Mouse (Mus musculus): ENCODE measurements at regions not wholly inside any gene's neighbourhood (a gene's known extent, or its start where the extent isn't known, plus 50 kb on each side); places are given as distances from the start of the nearest gene placed in this dataset.

- TF ChIP-seq CTCF (IDR thresholded peaks at IDR 0.05; ENCODE audit: control insufficient read depth, insufficient read depth, insufficient read length) (no peak), MYOG (IDR thresholded peaks at IDR 0.05; ENCODE audit: control insufficient read depth, extremely low read depth, insufficient read length) (no peak), MYOD1 (IDR thresholded peaks at IDR 0.05; ENCODE audit: control insufficient read depth, insufficient read length, low read depth) (no peak), MAX (IDR thresholded peaks at IDR 0.05) (no peak), USF1 (IDR thresholded peaks at IDR 0.05; ENCODE audit: low read depth) (no peak), CEBPB (IDR thresholded peaks at IDR 0.05; ENCODE audit: low read depth) (no peak), FOSL1 (IDR thresholded peaks at IDR 0.05; ENCODE audit: insufficient read depth, low read length, poor library complexity, severe bottlenecking) (no peak)
- Histone ChIP-seq H3K4me3 (ENCODE audit: insufficient read depth, poor library complexity, severe bottlenecking) (no peak overlapping the region), H3K27me3 (ENCODE audit: control insufficient read depth, insufficient read depth, insufficient read length) (no peaks in the 10 kb centered on the region), H3K79me2 (ENCODE audit: control insufficient read depth, insufficient read depth) (no peaks in the 10 kb centered on the region), H3ac (ENCODE audit: control insufficient read depth, insufficient read length, low read depth) (no peak overlapping the region), H3K79me3 (ENCODE audit: low read depth) (no peaks in the 10 kb centered on the region), H3K36me3 (ENCODE audit: control insufficient read depth, insufficient read depth) (no peaks in the 10 kb centered on the region)
Observed at GRCm38 (mm10) chr19:56115552-56116284, 171.2 kb upstream of the Habp2 start.

GRCm38 (mm10) chr19:56116285-56116680, 170.7 kb upstream of the Habp2 start:
- Histone ChIP-seq H3ac (ENCODE audit: control insufficient read depth, insufficient read length, low read depth) (no peak overlapping the region), H3K36me3 (ENCODE audit: control insufficient read depth, insufficient read depth) (no peaks in the 10 kb centered on the region)
- TF ChIP-seq CTCF (IDR thresholded peaks at IDR 0.05; ENCODE audit: control insufficient read depth, insufficient read depth, insufficient read length) (no peak), MYOG (IDR thresholded peaks at IDR 0.05; ENCODE audit: control insufficient read depth, extremely low read depth, insufficient read length) (no peak), FOSL1 (IDR thresholded peaks at IDR 0.05; ENCODE audit: insufficient read depth, low read length, poor library complexity, severe bottlenecking) (no peak), MYOD1 (IDR thresholded peaks at IDR 0.05; ENCODE audit: control insufficient read depth, insufficient read length, low read depth) (no peak), MAX (IDR thresholded peaks at IDR 0.05) (no peak), USF1 (IDR thresholded peaks at IDR 0.05; ENCODE audit: low read depth) (no peak), CEBPB (IDR thresholded peaks at IDR 0.05; ENCODE audit: low read depth) (no peak)

GRCm38 (mm10) chr19:56120723-56121122, 166.2 kb upstream of the Habp2 start:
- TF ChIP-seq FOSL1 (IDR thresholded peaks at IDR 0.05; ENCODE audit: insufficient read depth, low read length, poor library complexity, severe bottlenecking) (no peak), CTCF (IDR thresholded peaks at IDR 0.05; ENCODE audit: control insufficient read depth, insufficient read depth, insufficient read length) (no peak), USF1 (IDR thresholded peaks at IDR 0.05; ENCODE audit: low read depth) (no peak), CEBPB (IDR thresholded peaks at IDR 0.05; ENCODE audit: low read depth) (no peak), MYOD1 (IDR thresholded peaks at IDR 0.05; ENCODE audit: control insufficient read depth, insufficient read length, low read depth) (no peak), MYOG (IDR thresholded peaks at IDR 0.05; ENCODE audit: control insufficient read depth, extremely low read depth, insufficient read length) (no peak), MAX (IDR thresholded peaks at IDR 0.05) (no peak)
- H3ac ChIP-seq (ENCODE audit: control insufficient read depth, insufficient read length, low read depth): no peak overlapping the region
- no peaks in the 10 kb centered on the region for H3K27me3 ChIP-seq (ENCODE audit: control insufficient read depth, insufficient read depth, insufficient read length)
- no peaks in the 10 kb centered on the region for H3K36me3 ChIP-seq (ENCODE audit: control insufficient read depth, insufficient read depth)
- no peaks in the 10 kb centered on the region for H3K79me2 ChIP-seq (ENCODE audit: control insufficient read depth, insufficient read depth)
- H3K4me3 ChIP-seq (ENCODE audit: insufficient read depth, poor library complexity, severe bottlenecking): no peak overlapping the region
- H3K79me3 ChIP-seq (ENCODE audit: low read depth): no peaks in the 10 kb centered on the region

More at GRCm38 (mm10) chr19:56116285-56116680, 170.7 kb upstream of the Habp2 start:
- Histone ChIP-seq H3K4me3 (ENCODE audit: insufficient read depth, poor library complexity, severe bottlenecking) (no peak overlapping the region), H3K27me3 (ENCODE audit: control insufficient read depth, insufficient read depth, insufficient read length) (no peaks in the 10 kb centered on the region), H3K79me2 (ENCODE audit: control insufficient read depth, insufficient read depth) (no peaks in the 10 kb centered on the region), H3K79me3 (ENCODE audit: low read depth) (no peaks in the 10 kb centered on the region)

- no peaks in the 10 kb centered on the region for H3K27me3 ChIP-seq (ENCODE audit: control insufficient read depth, insufficient read depth, insufficient read length)
Observed at GRCm38 (mm10) chr19:56122186-56122585, 164.8 kb upstream of the Habp2 start.

GRCm38 (mm10) chr19:56131556-56131955, 155.4 kb upstream of the Habp2 start:
- no peaks in the 10 kb centered on the region for H3K36me3 ChIP-seq (ENCODE audit: control insufficient read depth, insufficient read depth)
- H3K79me3 ChIP-seq (ENCODE audit: low read depth): no peaks in the 10 kb centered on the region
- H3ac ChIP-seq (ENCODE audit: control insufficient read depth, insufficient read length, low read depth): no peak overlapping the region
- H3K79me2 ChIP-seq (ENCODE audit: control insufficient read depth, insufficient read depth): no peaks in the 10 kb centered on the region
- H3K4me3 ChIP-seq (ENCODE audit: insufficient read depth, poor library complexity, severe bottlenecking): no peak overlapping the region
- TF ChIP-seq USF1 (IDR thresholded peaks at IDR 0.05; ENCODE audit: low read depth) (no peak), FOSL1 (IDR thresholded peaks at IDR 0.05; ENCODE audit: insufficient read depth, low read length, poor library complexity, severe bottlenecking) (no peak), MYOD1 (IDR thresholded peaks at IDR 0.05; ENCODE audit: control insufficient read depth, insufficient read length, low read depth) (no peak), CEBPB (IDR thresholded peaks at IDR 0.05; ENCODE audit: low read depth) (no peak), MAX (IDR thresholded peaks at IDR 0.05) (no peak)
- no peaks in the 10 kb centered on the region for H3K27me3 ChIP-seq (ENCODE audit: control insufficient read depth, insufficient read depth, insufficient read length)

More at GRCm38 (mm10) chr19:56122186-56122585, 164.8 kb upstream of the Habp2 start:
- Histone ChIP-seq H3ac (ENCODE audit: control insufficient read depth, insufficient read length, low read depth) (no peak overlapping the region), H3K79me2 (ENCODE audit: control insufficient read depth, insufficient read depth) (no peaks in the 10 kb centered on the region), H3K4me3 (ENCODE audit: insufficient read depth, poor library complexity, severe bottlenecking) (no peak overlapping the region), H3K79me3 (ENCODE audit: low read depth) (no peaks in the 10 kb centered on the region), H3K36me3 (ENCODE audit: control insufficient read depth, insufficient read depth) (no peaks in the 10 kb centered on the region)
- TF ChIP-seq MAX (IDR thresholded peaks at IDR 0.05) (no peak), USF1 (IDR thresholded peaks at IDR 0.05; ENCODE audit: low read depth) (no peak)
